Mouse (Mus musculus): ENCODE results near the gene Dbndd2.

DNA sequence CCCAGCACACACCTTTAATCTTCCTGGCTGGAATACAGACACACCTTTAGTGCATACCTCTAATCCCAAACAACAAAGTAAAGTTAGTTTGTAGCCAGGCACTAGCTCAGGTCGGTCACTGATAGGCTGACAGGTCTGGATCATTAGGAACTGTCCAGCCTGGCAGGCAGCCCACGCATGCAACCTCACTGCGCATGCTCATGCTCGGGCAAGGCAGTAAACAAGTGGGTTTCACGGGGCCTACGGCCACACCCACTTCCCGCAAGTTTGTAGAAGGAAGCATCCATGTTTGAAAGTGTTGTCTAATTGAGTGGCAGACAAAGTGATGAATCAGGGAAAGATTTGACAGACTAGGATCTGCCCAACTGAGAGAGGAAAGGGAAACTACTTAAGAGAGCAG, 56.7 kb downstream of the Dbndd2 start:
- no peak for TF ChIP-seq CTCF (IDR thresholded peaks at IDR 0.05; ENCODE audit: borderline replicate concordance, insufficient read depth, low read length)
- TF ChIP-seq POLR2A (IDR thresholded peaks at IDR 0.05; ENCODE audit: low read depth, low read length), result no peak

Data from embryonic fibroblast, embryonic 13.5 days (primary cell).